Mouse (Mus musculus) 416B (cell line): ENCODE measurements at regions not wholly inside any gene's neighbourhood (a gene's known extent, or its start where the extent isn't known, plus 50 kb on each side); places are given as distances from the start of the nearest gene placed in this dataset.

Experiments
- DNase-seq: peaks from one replicate; pipeline ENCODE4 v3.0.0; 2011; ENCODE audit warnings: low read depth

- DNase-seq, result peak; percentile 6
Observed at GRCm38 (mm10) chr8:35321270-35321865, 444.2 kb upstream of the Gm19410 start.

- no peak for DNase-seq
Observed at GRCm38 (mm10) chr8:35323180-35323975, 442.2 kb upstream of the Gm19410 start.
